Mouse (Mus musculus) kidney, adult 11 months (tissue): ENCODE data around the gene Rasgrf2.

Experiments used
- DNase-seq: peaks from one replicate; pipeline ENCODE4 v3.0.0; 2022

Rasgrf2 gene

DNA sequence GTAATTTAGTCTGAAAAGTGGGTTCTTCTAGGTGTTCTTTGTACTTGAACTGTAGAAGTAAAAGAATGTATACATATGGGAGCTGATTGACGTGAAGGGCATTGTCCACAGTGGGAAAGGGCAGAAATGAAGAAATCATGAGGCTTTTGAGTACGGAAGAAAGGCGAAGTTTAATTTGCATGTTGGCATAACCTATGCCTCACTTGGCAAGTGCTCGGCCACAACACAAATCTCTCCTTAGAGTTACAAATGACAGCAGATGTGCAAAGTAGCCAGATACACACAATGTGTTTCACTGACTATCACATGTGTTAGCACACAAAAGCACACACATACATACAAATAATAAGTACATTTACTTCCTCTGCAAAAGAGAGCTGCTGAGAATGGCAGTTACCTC lies 251.2 kb downstream of the Rasgrf2 start:
- no peak for DNase-seq

DNA sequence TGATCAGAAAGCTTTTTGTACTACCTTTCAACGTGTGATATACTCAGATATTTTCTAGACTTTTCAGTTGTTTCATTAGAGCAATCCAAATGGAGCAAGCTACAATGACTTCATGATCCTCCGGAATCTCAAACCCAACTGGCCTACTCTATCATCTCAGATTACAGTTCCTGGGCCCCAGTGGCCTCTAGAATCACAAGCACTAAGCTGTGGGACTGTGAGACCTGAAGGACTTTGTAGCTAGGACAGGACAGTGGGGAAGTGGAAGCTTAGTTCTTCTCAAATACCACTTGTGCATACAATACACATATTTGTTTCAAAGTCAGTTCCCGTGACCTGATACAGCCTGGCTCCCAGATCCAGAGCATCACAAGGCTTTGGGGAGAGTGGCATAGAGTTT lies 253.5 kb downstream of the Rasgrf2 start:
- DNase-seq = no peak

DNA sequence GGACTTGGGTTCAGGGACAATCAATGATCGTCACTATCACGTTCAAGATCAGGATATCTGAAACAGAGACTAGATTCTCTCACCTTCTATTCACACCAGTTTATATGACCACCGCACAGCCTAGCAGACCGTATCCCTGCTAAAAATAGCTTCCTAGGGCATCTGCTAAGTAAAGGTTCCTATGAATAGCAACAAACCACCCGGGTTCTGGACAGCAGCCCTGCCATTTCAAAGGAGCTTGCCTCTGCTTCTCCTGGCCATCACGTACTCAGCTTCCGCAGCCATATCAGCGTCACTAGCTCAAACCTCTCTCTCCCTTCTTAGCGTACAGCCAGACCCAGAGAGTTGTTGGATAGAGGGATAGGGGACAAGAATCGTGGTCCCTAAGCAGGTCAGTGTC lies 254.1 kb downstream of the Rasgrf2 start:
- DNase-seq = no peak

DNA sequence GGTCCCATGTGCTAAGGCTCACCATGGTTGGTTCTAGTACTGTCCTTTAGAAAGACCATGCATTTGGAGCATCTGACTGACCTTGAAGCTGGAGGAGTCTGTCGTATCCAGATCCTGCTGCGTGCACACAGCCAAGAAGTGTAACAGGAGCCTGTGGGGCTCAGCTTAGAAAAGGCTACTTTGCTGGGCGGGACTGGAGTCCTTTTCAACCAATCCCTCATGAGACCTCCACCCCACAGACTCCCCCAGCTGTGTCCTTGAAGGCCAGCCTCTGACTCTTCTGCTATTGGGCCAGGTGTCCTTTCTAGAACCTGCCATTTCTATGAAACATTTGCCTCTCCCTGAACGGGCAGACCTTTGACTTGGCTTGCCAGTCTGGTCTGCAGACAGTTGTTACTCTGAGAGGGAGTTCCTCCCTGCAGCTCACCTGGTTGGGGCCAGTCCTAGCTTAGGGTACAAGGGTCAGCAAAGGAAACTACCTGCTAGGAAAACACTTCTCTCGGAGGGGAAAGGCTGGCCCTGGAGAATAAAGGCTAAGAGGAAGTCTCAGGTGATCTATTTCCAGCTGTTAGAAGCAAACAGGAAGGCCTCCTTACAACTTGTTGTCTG lies 254.6 kb downstream of the Rasgrf2 start, which contains the start of gene Ckmt2:
Gene Ckmt2 (minus strand): TSS at position 145 of the 609 bp plus-strand sequence.
- peak; percentile 18 for DNase-seq

DNA sequence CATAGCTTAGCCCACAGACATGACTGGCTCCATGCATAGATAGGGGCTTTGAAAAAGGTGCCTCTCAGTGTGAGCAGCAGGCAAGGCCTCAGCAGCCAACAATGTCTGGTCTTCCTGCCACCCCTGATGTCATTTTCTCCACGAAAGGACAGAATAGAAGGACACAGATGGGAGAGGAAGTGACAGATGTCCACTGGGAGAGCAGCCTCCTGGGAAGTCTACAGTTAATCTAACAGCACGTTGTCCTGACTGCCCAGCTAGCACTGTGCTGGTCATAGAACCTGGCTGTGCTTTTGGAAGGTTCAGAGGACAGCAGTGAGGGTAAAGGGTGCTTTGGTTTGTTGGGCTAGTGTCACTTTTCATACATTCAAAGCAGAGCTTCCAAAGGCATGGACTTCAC lies 255.9 kb downstream of the Rasgrf2 start:
- no peak for DNase-seq

DNA sequence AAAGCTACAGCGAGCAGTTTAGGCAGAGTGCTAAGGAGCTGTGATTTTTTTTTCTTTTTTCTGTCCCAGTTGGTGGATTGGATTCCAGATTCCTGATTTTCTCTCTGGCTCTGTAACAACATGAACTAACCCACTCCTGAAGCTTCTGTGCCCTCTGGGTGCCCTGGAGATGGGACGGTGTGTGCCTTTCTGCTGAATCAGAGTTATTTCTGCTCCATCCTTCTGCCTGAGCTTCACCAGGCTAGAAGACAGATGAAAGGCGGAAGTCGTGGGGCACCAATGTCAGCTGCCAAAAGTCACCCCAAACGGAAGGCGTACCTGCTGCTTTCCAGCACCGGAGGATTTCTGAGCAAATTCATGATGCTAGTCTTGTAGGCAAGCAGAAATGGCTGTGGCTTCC lies 256.9 kb downstream of the Rasgrf2 start:
- no peak for DNase-seq

DNA sequence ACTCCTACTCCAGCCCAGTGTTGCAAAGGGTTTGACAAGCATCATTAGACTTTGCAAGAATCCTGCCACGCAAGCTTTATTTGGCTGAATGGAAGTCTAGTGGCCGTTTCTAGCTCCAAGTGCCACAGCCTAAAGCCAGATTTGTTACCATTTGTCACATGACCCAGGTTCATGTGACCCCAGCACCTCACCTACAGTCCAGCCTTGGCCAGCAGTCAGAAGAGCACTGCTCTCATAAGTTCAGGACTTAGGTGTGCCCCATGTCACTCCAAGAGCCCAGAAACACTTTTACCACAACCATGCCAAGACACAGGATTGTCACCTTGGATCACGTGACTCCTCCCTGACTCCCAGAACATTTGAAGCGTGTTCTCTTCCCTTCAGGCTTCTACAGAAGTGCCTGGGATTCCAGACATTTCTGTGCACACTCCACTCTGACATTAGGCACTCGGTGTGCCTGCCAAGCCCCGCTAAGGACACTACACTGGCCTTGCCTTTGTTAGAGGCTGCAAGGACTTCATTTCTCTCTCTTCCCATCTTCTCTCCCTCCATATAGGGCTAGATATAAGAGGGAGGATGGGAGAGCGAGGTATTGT lies 257.6 kb downstream of the Rasgrf2 start:
- DNase-seq = no peak

DNA sequence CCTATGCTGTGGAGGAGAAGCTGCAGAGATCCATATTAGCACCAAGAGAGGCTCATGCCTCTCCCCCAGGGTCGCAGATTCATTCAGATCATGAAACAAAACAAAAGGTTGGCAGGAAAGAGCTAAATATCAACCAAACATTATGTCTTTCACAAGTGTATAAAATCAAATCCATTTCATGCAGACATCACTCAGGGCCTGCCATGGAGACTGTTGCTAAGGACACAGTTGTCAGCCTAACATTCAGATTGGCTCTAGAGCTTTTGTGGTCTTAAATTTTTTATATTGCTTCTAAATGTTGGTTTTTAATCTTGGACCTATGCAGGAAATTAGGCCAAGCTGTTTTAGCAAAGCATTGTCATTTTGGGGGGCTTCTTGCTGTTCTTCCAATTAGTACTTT lies 262.9 kb downstream of the Rasgrf2 start:
- no peak for DNase-seq

DNA sequence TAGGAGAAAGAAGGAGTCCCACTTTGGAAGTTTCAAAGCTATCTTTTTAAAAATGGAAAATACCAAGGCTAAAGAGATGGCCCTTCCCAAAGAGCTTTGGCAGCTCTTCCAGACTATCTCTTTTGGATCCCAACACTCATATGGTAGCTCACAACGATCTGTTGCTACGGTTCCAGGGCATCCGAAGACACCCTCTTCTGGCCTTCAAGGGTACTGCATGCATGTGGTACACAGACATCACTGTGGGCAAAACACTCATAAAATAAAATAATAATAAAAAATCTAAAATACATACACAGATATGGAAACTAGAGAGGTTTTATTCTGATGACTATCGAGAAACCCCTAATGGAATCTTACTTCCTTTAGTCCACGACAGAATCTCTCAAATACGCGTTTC lies 272.6 kb downstream of the Rasgrf2 start:
- no peak for DNase-seq

DNA sequence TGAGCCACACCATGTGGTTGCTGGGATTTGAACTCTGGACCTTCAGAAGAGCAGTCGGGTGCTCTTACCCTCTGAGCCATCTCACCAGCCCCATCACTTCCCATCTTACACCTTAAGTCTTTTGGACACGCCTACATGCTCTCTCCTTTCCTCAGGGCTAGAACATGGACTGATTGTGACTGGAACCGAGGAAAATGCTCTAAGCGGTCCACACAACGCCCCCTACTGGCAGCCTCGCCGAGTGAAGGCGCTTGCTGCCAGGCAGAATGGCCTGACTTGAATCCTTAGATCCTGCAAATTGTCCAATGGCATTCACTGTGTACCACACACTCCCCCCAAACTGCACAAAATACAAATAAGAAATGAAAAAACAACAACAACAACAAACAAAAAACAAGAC lies 274.0 kb downstream of the Rasgrf2 start:
- DNase-seq = no peak

DNA sequence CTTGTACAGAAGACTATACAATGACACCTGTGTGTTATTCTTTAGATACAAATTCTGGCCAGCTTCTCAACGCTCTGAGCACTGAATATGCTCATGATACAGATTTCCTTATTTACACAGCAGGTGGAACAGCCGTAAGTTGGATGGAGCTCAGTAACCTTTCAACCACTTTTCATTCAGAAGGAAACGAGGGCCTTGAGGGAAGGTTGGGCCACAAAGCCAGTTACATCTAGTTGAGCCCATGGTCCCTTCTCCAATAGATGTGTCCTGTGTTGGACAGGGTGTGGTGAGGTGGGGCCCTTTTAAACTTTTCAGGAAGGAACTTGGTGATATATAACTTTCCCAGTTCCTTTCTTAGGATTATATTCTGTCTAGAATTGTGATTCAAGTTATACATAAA lies 277.0 kb downstream of the Rasgrf2 start:
- no peak for DNase-seq
